Mouse (Mus musculus) neural tube, postnatal 0 days (tissue): ENCODE results near the gene Rev1. TPM values are rescaled to one million over a fixed set of nuclear protein-coding genes. Genes with fewer than 3 reads are reported as not detected.

Experiments used
- polyA plus RNA-seq: library from polyadenylated mRNA; unstranded; fragments of >200 nt; fragmentation: Nextera tagmentation; extraction: Ambion mirVana; gene quantifications from 2 replicates; pipeline ENCODE4 v1.2.1, GENCODE M21; 2015

Gene Rev1
- 24.8 and 28.3 TPM in 2 replicates for polyA plus RNA-seq

GRCm38 (mm10) chr1:38129501-38130267 lies at the start of gene Rev1:
TSS of gene Rev1 (minus strand) at chr1:38129801.

Other genes starting within 250 kb of the Rev1 start
- gene Mitd1, start 239.4 kb downstream of the Rev1 start, polyA plus RNA-seq, result 10.9 and 14.3 TPM in 2 replicates
- gene Mrpl30, start 239.3 kb downstream of the Rev1 start, polyA plus RNA-seq, result 306 and 307 TPM in 2 replicates
- gene Lyg2, start 213.3 kb downstream of the Rev1 start, polyA plus RNA-seq, result 0.09 TPM in 1 of 2 replicates, not detected in the other
- not detected in 2 replicates for gene Lyg1, start 172.0 kb downstream of the Rev1 start, polyA plus RNA-seq
- gene Txndc9, start 131.9 kb downstream of the Rev1 start, polyA plus RNA-seq, result 114 and 121 TPM in 2 replicates
- gene Eif5b, start 131.8 kb downstream of the Rev1 start, polyA plus RNA-seq, result 18.2 and 19.1 TPM in 2 replicates